Mouse (Mus musculus) spleen, adult 2 months (tissue): ENCODE measurements around the gene Ccsap.

Source experiments
- CTCF ChIP-seq: fragments of 200-500 bp; IDR thresholded peaks from 2 replicates; pipeline ENCODE4 v1.5.1; 2011; ENCODE audit warnings: mild to moderate bottlenecking, inconsistent platforms; ENCODE audit not compliant: insufficient read depth, insufficient read length, insufficient replicate concordance; ENCODE audit errors: extremely low read depth
- POLR2A ChIP-seq: fragments of 200-500 bp; IDR thresholded peaks from 2 replicates; pipeline ENCODE4 v1.6.1; 2011; ENCODE audit warnings: low read depth, low read length, inconsistent platforms

- TF ChIP-seq CTCF (no peak), POLR2A (no peak)
Measured at GRCm38 (mm10) chr8:123799434-123799833, 60.6 kb downstream of the Ccsap start.
